ENCODE assay signal across 7 mouse cellular contexts in the genomic region with DNA sequence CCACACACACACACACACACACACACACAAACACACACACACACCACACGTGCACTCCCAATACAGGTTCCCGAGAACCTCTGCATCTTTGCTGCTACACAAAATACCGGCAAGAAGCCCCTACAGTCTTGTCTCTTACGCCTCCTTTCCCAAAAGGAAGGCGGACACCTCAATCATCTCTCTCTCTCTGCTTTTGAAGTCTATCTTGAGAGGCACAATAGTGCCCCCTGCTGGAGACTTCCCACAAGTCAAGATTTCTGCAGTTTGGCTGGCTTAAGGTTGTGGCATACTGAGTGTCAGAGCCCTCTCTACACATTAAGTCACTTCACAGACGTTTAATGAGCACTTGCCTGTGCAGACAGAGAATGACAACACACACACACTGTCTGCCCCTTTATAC. TPM values are rescaled to one million over a fixed set of nuclear protein-coding genes. Genes with fewer than 3 reads are reported as not detected.
DNase-seq lines count a peak whose midpoint lies in the region; ATAC-seq and TF ChIP-seq lines count a peak whose summit lies in the region.

No protein-coding gene starts in this region.

- H3K27ac ChIP-seq in hindbrain, embryonic 14.5 days = no peak overlapping the region
- H3K27ac ChIP-seq in left cerebral cortex, adult 2 months = no peak overlapping the region
- no peak overlapping the region for H3K27ac ChIP-seq in small intestine, adult 2 months (ENCODE audit: insufficient read depth, low read depth, low read length)

- peak; percentile 65 for DNase-seq in WW6 (ENCODE audit: low read depth, low spot score)
- peak; percentile 92 to 95 for DNase-seq in cerebellum, postnatal 10 days
- peak; percentile 62 to 86 for DNase-seq in frontal cortex, postnatal 14 days (ENCODE audit: low spot score in 2 of 2)
- peak; percentile 95 for DNase-seq in hindbrain, embryonic 14.5 days (ENCODE audit: low spot score)
- DNase-seq in left cerebral cortex, adult 2 months (ENCODE audit: extremely low spot score in 1 of 2, low spot score in 2 of 2) = peak; percentile 80 to 88

- TF ChIP-seq CTCF in left cerebral cortex, adult 2 months (IDR thresholded peaks at IDR 0.05) = peak; percentile 89
- peak; percentile 65; the same call in 1 of the 2 replicates for TF ChIP-seq CTCF in small intestine, adult 2 months (IDR thresholded peaks at IDR 0.05; ENCODE audit: extremely low read depth, insufficient read length, insufficient replicate concordance, low read depth, low read length)

- H3K9me3 ChIP-seq in hindbrain, embryonic 14.5 days (ENCODE audit: control insufficient read depth, low read length) = no peaks in the 10 kb centered on the region

- intact Hi-C loops in left cerebral cortex, adult 2 months (cut with DNase I) = loop anchor here (1.0 kb wide), 2 partner anchors 45 to 82 kb away; no protein-coding TSS in a partner anchor

- no peak for TF ChIP-seq POLR2A in small intestine, adult 2 months (IDR thresholded peaks at IDR 0.05; ENCODE audit: low read depth, low read length)

- no peaks in the 10 kb centered on the region for H3K36me3 ChIP-seq in hindbrain, embryonic 14.5 days (replicated peaks; ENCODE audit: control insufficient read depth, insufficient read depth)
- H3K36me3 ChIP-seq in small intestine, adult 2 months (ENCODE audit: control insufficient read depth, insufficient read depth, low read length) = 0 out of 2 replicates have a peak, but pooled peaks cover 2% of the 10 kb centered on the region

- ATAC-seq in hindbrain, embryonic 14.5 days (ENCODE audit: low FRiP score) = no peak
- ATAC-seq in megakaryocyte-erythroid progenitor cell, adult 5-6 weeks (replicated peaks; ENCODE audit: low FRiP score, low TSS enrichment, poor library complexity, severe bottlenecking) = 0 out of 2 replicates have a peak, but pooled peaks have one; percentile 19

- no peaks in the 10 kb centered on the region for H3K27me3 ChIP-seq in hindbrain, embryonic 14.5 days (ENCODE audit: control insufficient read depth, insufficient read depth, low read length)
- no peaks in the 10 kb centered on the region for H3K27me3 ChIP-seq in small intestine, adult 2 months (ENCODE audit: control insufficient read depth, insufficient read depth, low read length)

- H3K4me1 ChIP-seq in hindbrain, embryonic 14.5 days (replicated peaks; ENCODE audit: control insufficient read depth, insufficient read depth, low read length) = no peaks in the 10 kb centered on the region
- peaks cover 4% of the 10 kb centered on the region for H3K4me1 ChIP-seq in small intestine, adult 2 months (ENCODE audit: control insufficient read depth, insufficient read depth, insufficient read length, low read length)

- 0 out of 2 replicates have a peak overlapping the region, but pooled peaks have one; percentile 9 for H3K4me2 ChIP-seq in hindbrain, embryonic 14.5 days (replicated peaks)

- H3K4me3 ChIP-seq in hindbrain, embryonic 14.5 days (replicated peaks; ENCODE audit: low read length) = no peak overlapping the region
- H3K4me3 ChIP-seq in left cerebral cortex, adult 2 months = no peak overlapping the region
- no peak overlapping the region for H3K4me3 ChIP-seq in small intestine, adult 2 months (ENCODE audit: low read depth, low read length)

- WGBS in hindbrain, embryonic 14.5 days = 6% methylated on average over 6 of the region's 6 CpGs
- 22% methylated on average over 6 of the region's 6 CpGs for WGBS in small intestine, adult 2 months

- no peak overlapping the region for H3K9ac ChIP-seq in hindbrain, embryonic 14.5 days

RNA-seq across cellular contexts. Expression of a gene that starts 9.0 kb away (rescaled TPM):
- polyA plus RNA-seq in hindbrain, embryonic 14.5 days (2014; fragmentation: Nextera tagmentation; extraction: Ambion mirVana) = 3.3 and 3.9 TPM in 2 replicates
- total RNA-seq in left cerebral cortex, adult 2 months (2021) = 1 to 10 TPM; 4.3 to 5.7 TPM
- total RNA-seq in megakaryocyte-erythroid progenitor cell, adult 5-6 weeks (2014; fragmentation: Nextera tagmentation) = 23.7 and 28.2 TPM in 2 replicates
- total RNA-seq in megakaryocyte-erythroid progenitor cell, adult 5-6 weeks (2017) = 20.8 and 29.0 TPM in 2 replicates
- 10.3 and 19.9 TPM in 2 replicates for polyA plus RNA-seq in small intestine, adult 2 months (2012; rRNA removed)

RNA-seq across cellular contexts. Expression of a gene that starts 35.0 kb away (rescaled TPM):
- polyA plus RNA-seq in hindbrain, embryonic 14.5 days (2014; fragmentation: Nextera tagmentation; extraction: Ambion mirVana) = 0.25 TPM in 2 replicates
- 1 to 10 TPM in 1 of 2 experiments, under 1 TPM in 1; 0.91 to 1.1 TPM for total RNA-seq in left cerebral cortex, adult 2 months (2021)
- total RNA-seq in megakaryocyte-erythroid progenitor cell, adult 5-6 weeks (2014; fragmentation: Nextera tagmentation) = 0.72 TPM in 1 of 2 replicates, not detected in the other
- total RNA-seq in megakaryocyte-erythroid progenitor cell, adult 5-6 weeks (2017) = 0.94 TPM in 1 of 2 replicates, not detected in the other
- polyA plus RNA-seq in small intestine, adult 2 months (2012; rRNA removed) = 0.99 and 1.2 TPM in 2 replicates

RNA-seq across cellular contexts. Expression of a gene that starts 42.1 kb away (rescaled TPM):
- polyA plus RNA-seq in hindbrain, embryonic 14.5 days (2014; fragmentation: Nextera tagmentation; extraction: Ambion mirVana) = not detected in 2 replicates
- total RNA-seq in left cerebral cortex, adult 2 months (2021) = not detected
- total RNA-seq in megakaryocyte-erythroid progenitor cell, adult 5-6 weeks (2014; fragmentation: Nextera tagmentation) = not detected in 2 replicates
- total RNA-seq in megakaryocyte-erythroid progenitor cell, adult 5-6 weeks (2017) = not detected in 2 replicates
- 52.5 and 653 TPM in 2 replicates for polyA plus RNA-seq in small intestine, adult 2 months (2012; rRNA removed)
